Mouse (Mus musculus) brain, embryonic 14.5 days (tissue): ENCODE results near the gene Cyp4f37. TPM values are rescaled to one million over a fixed set of nuclear protein-coding genes. Genes with fewer than 3 reads are reported as not detected.
"Not testable (repeated sequence)": the region's sequence is repeated elsewhere in the genome, so short reads cannot be mapped to it uniquely, and the experiment has no call there.

Experiments used
- DNase-seq: peaks from one replicate; pipeline ENCODE4 v3.0.0-alpha.2; 2011; ENCODE audit warnings: low read depth
- CTCF ChIP-seq: fragments of 200-500 bp; IDR thresholded peaks from 2 replicates; pipeline ENCODE4 v1.5.1; 2012; ENCODE audit warnings: inconsistent platforms, mild to moderate bottlenecking, moderate library complexity, borderline replicate concordance; ENCODE audit not compliant: insufficient read depth, insufficient read length; ENCODE audit errors: extremely low read depth
- POLR2A ChIP-seq: fragments of 200-500 bp; IDR thresholded peaks from 2 replicates; pipeline ENCODE4 v1.6.1; 2012; ENCODE audit warnings: mild to moderate bottlenecking, inconsistent platforms, borderline replicate concordance; ENCODE audit not compliant: poor library complexity, insufficient read depth, insufficient read length, severe bottlenecking; ENCODE audit errors: extremely low read depth
- polyA plus RNA-seq: library from polyadenylated mRNA; depleted of rRNA; stranded (reverse); fragments of >200 nt; gene quantifications from 2 replicates; pipeline ENCODE4 v1.2.3, GENCODE M21; 2012; rRNA removed

Gene Cyp4f37
- not detected in 2 replicates for polyA plus RNA-seq

DNA sequence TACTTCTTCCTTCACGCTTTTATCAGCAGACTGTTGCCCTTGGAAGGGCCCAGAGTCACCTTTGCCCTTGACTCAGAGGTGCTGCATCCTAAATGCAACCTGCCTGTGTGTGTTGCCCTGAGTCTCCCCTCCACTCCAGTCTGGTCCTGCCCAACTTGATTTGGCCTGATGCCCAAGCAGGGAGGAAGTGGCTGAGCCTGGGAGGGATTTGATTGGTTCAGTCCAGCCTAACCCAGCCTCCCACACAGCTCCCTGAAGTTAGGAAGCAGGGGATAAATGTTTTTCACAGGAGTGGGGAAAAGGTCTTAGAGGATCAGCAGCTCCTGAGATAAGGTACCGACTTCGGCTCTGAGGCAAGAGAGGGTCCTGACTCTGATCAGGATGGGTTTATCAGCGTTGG, at the start of gene Cyp4f37:
Cyp4f37 (plus strand) TSS at position 292 of the 400 bp plus-strand sequence.
- DNase-seq: not testable (repeated sequence)

DNA sequence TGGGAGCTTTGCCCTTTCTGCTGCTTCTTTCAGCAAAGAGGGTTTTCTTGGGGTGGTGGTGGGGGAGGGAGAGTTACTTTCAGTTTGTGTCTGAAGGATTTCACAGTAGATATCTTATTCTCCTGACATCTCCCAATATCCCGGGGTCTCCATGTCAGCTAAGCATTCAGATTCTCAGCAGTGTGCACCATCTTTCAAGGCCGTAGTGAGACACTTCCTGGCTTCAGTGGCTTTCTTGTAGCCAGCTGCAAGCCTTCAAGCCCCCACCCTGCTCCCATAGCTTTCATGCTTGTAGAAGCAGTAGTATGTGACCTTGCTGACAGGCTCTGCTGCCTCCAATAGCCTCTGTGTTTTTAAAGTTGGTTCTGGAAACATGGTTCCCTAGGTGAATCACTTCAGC, 47.8 kb upstream of the Cyp4f37 start:
- not testable (repeated sequence) for DNase-seq

DNA sequence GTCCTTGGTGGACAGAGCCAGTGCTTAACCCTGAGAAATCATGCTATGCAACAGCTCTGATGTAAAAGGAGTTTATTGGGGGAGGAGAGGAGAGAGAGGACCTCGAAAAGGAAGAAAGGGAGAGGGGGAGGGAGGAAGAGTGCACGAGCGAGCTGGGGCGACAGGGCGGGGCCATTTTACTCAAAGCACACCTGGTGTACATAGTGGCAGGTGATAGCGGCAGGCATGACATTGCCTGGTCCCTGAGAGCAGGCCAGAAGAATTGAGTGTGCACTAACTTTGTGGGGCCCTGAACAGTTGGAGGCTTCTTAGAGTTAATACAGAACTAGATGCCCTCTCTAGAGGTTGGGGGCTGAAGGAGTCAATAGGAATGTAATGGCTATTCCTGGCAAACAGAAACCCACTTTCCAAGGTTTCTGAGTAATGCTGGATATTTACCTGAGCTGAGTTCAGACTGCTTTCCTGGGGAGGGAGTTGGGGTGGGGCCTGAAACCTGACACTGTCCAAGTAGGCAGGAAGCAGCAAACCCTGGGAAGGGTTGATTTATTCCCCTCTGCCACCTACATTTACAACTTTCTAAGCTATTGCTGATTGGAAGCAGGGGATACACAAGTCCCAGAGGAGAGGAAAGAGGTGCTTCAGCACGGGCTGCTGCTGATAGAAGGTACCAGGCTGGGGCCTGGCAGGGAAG, 43.5 kb upstream of the Cyp4f37 start:
- no peak for DNase-seq
- no peak for TF ChIP-seq POLR2A
- no peak for TF ChIP-seq CTCF

DNA sequence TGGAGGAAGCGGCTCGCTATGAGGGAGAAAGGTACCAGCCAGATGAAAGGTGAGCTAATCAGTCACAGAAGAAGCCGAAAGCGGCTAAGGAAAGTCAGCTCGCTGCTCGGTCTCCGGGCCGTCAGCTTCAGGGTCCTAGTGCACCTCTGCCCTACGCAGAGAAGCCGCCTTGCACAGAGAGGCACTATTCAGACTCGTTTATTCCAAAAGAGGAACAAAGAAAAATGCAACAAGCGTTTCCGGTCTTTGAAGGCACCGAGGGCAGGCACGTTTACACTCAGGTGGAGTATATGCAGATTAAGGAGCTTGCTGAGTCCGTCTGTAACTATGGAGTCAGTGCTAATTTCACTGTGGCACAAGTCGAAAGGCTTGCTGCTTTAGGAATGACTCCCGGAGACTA, 24.6 kb upstream of the Cyp4f37 start:
- DNase-seq: no peak

DNA sequence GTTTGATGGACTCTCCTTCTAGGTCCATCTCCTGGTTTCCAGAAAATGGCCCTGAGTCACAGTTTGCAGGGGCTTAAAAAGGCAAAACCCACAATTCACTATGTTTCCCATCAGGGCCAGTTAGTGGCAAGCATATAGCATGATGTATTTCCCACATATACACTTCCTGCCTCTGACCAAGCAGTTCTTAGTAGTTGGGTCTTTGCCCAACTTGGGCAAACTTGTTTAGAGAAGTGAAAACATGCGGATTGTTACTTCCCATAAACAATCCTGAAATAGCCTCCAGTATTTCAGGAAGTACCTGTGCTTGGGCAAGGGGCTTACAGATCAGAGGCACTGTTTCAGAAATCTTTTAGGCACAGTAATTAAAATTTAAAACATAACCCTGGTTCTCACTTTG, 13.1 kb upstream of the Cyp4f37 start:
- TF ChIP-seq POLR2A: no peak
- peak; percentile 0 for DNase-seq

More for the DNA sequence above, 24.6 kb upstream of the Cyp4f37 start:
- no peak for TF ChIP-seq POLR2A
- TF ChIP-seq CTCF: no peak

DNA sequence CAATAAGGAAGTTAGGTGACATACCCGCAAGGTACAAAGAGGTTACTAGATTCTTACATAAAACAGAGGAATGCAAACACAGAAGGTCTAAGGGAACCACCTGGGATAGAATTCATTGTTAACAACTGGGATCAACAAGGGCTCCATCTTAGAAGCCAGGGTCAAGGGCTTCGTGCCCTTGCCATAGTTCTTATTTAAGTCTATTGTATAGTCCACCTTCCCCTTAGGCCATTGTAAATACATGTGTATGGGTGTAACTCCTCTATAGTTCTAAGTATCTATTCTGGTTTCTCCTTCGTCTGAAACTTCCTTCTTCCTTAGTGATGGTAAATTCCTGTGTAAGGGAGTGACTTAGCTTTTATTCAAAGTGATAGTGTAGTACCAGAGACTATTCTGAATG, 10.9 kb upstream of the Cyp4f37 start:
- not testable (repeated sequence) for DNase-seq

DNA sequence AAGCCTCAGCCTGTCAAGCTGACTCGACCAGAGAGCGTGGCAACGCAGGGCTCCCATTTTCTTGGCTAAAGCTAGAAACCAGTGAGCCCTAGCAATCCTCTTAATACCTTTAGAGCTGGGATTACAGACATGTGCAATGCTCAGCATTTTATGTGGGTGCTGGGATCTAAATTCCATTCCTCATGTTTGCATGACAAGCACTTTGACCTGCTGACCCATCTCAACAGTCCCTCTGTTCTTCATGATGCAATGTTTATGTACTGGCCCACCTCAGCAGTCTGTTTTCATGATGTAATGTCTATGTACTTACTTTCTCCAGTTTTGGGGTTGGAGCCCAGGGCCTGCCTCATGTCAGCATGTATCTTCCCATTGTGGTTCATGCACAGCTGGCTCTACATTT, 10.2 kb upstream of the Cyp4f37 start:
- DNase-seq: no peak
- TF ChIP-seq CTCF (no peak), POLR2A (no peak)

DNA sequence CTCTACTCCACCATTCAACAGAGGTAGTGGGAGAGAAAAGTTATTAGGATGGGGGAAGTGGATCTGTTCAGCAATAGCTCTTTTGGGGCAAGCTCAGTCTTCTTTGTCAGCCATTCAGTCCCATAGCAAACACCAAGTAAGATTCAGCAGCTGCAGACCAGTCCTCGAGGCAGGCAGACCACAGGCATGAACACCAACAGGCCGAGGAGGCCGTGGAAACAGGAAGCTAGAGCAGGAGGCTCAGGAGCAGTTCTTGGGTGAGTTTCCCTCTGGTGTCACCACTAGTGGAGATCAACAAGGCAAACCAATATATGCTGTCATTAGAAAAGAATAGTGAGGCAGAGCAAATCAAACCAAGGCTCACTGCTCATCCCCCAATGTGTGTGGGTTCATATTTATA, 8.7 kb upstream of the Cyp4f37 start:
- TF ChIP-seq POLR2A (no peak), CTCF (no peak)

DNA sequence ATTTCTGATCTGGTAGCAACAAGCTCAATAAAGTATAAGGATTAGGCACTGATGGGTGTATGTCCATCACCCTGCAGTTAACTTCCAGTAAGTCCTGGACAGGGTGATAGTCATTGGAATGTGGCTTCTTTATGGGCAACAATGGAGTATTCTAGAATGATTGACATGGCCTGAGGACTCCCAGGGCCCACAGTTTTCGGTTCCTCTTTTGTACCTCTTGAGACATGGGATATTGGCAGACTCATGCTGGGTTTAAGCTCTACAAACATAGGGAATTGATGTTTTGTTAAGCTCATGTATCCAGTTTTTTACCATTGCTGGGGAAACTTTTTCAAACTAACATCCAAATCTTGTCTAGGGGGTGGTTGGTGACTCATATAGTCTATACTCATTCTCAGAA, 3.9 kb upstream of the Cyp4f37 start:
- TF ChIP-seq POLR2A: no peak
- TF ChIP-seq CTCF: no peak
- no peak for DNase-seq

More for the DNA sequence above, 8.7 kb upstream of the Cyp4f37 start:
- DNase-seq: no peak

DNA sequence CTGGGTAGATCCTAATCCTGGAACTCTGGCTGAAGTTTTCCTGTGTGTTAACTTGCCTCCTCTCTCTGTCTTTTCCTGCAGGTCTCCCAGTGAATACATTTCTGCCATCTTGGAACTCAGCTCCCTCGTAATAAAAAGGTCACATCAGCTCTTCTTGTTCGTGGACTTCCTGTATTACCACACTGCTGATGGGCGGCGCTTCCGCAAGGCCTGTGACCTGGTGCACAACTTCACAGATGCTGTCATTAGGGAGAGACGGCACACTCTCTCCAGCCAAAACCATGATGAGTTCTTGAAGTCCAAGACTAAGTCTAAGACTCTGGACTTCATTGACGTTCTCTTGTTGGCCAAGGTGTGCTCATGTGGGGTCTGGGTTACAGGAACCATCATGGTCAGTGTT, 8.6 kb downstream of the Cyp4f37 start:
- DNase-seq: not testable (repeated sequence)

DNA sequence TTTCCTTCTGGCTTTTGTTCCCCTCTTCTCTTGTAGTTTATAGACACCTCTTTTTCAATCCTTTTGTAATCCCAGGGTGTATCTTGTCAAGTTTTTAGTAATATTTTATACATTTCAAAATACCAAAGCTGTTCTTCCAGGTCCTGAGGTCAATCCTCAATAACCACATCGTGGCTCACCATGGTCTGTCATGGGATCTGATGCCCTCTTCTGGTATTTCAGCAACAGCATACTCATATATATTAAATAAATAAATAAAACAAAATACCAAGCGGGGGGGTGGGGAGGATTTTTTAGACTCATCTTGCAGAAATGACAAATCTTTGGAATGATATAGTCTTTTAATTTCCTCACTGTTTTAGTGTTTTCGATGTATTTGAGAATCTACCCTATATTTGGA, 10.8 kb downstream of the Cyp4f37 start:
- DNase-seq: no peak
- TF ChIP-seq POLR2A: no peak

DNA sequence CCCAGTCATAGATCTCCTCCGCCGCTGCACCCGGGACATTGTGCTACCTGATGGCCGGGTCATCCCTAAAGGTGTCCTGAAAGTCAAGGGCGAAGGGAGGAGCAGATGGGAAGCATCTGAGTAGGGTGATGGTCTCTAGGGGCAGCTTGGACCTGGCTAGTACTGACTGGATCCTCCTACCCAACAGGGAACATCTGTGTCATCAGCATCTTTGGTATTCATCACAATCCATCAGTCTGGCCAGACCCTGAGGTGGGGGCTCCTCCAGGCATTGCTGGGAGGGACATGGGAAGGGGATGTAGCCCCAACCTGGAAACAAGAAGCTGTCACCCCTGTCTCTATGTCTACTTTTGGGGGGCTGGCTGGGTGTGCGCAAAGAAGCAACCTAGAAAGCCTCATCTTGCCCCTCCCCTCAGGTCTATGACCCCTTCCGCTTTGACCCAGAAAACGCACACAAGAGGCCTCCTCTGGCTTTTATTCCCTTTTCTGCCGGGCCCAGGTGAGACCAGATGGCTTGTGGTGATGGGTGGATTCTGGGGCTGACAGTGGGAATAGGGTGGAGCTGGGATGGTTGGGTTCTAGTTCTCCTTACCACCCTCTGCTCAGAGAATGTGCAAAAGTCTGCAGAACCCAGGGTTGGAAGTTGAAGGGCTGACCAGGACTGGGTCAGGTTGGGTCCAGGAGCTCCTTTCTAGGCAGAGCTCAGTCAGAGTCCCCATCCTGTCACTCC, 13.3 kb downstream of the Cyp4f37 start:
- not testable (repeated sequence) for DNase-seq

DNA sequence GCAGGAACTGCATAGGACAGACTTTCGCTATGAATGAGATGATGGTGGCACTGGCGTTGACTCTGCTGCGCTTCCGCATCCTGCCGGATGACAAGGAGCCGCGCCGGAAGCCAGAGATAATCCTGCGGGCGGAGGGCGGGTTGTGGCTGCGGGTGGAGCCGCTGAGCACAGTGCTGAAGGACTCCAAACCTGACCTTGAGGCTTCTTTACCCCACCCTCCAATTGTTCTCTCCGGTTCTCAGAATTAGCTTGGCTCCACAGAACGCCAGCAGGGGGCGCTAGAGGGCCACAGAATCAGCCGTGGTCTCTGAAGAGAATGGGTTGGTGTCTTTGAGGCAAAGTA, 13.8 kb downstream of the Cyp4f37 start:
- TF ChIP-seq POLR2A (no peak), CTCF (peak; percentile 94)
- peak; percentile 92 for DNase-seq
